Mouse (Mus musculus) C2C12 (cell line): ENCODE measurements around the gene Prss53.

Experiments used
- CTCF ChIP-seq: IDR thresholded peaks from one replicate; pipeline ENCODE4 v1.5.1; 2011; ENCODE audit not compliant: control insufficient read depth, insufficient read depth, insufficient read length
- MAX ChIP-seq: IDR thresholded peaks from one replicate; pipeline ENCODE4 v1.6.1; 2011; ENCODE audit warnings: mild to moderate bottlenecking, control low read depth
- USF1 ChIP-seq: IDR thresholded peaks from one replicate; pipeline ENCODE4 v1.6.1; 2011; ENCODE audit warnings: low read depth, mild to moderate bottlenecking, control low read depth, moderate library complexity

- TF ChIP-seq CTCF (no peak), MAX (no peak), USF1 (no peak)
Measured at GRCm38 (mm10) chr7:127929923-127930322, 39.2 kb upstream of the Prss53 start, which contains the start of gene Prss8.
